Mouse (Mus musculus) kidney, postnatal 36 days (tissue): Measurements from ENCODE around the gene Vcp.

Source experiments
- DNase-seq, 2 experiments: peaks; one replicate each; pipeline ENCODE4 v3.0.0; 2021 to 2022; ENCODE audit warnings: mixed read lengths in 2 of 2

Gene Vcp

GRCm38 (mm10) chr4:42965039-42965719 is 35.1 kb downstream of the Vcp start:
- DNase-seq, result peak; percentile 37 to 64

GRCm38 (mm10) chr4:42963480-42963879 is 36.8 kb downstream of the Vcp start:
- peak in 1 of 2 experiments; percentile 50 for DNase-seq

GRCm38 (mm10) chr4:42961592-42961991 is 38.7 kb downstream of the Vcp start:
- DNase-seq, result peak; percentile 66 to 82

GRCm38 (mm10) chr4:42959382-42959781 is 40.9 kb downstream of the Vcp start:
- DNase-seq, result no peak

- DNase-seq, result no peak
These were observed 41.4 kb downstream of the Vcp start for GRCm38 (mm10) chr4:42958942-42959341.

- no peak for DNase-seq
These were observed 42.3 kb downstream of the Vcp start for GRCm38 (mm10) chr4:42957979-42958378.

- peak; percentile 40 to 58 for DNase-seq
These were observed 43.0 kb downstream of the Vcp start for GRCm38 (mm10) chr4:42957306-42957705.

- DNase-seq, result no peak
These were observed 43.7 kb downstream of the Vcp start for GRCm38 (mm10) chr4:42956581-42956980.

- DNase-seq, result no peak
These were observed 45.1 kb downstream of the Vcp start for GRCm38 (mm10) chr4:42955200-42955599.

GRCm38 (mm10) chr4:42954297-42954696 is 46.0 kb downstream of the Vcp start:
- peak; percentile 65 to 89 for DNase-seq

- DNase-seq, result peak; percentile 16 to 43
These were observed 46.7 kb downstream of the Vcp start for GRCm38 (mm10) chr4:42953435-42954094.

- DNase-seq, result no peak
These were observed 47.7 kb downstream of the Vcp start for GRCm38 (mm10) chr4:42952563-42952962.

- no peak for DNase-seq
These were observed 48.8 kb downstream of the Vcp start for GRCm38 (mm10) chr4:42951206-42952195.

GRCm38 (mm10) chr4:42950065-42950558 is 50.2 kb downstream of the Vcp start:
- DNase-seq, result peak; percentile 90 to 94

- peak; percentile 96 to 98 for DNase-seq
These were observed 50.6 kb downstream of the Vcp start, which contains the start of gene Dnajb5 for GRCm38 (mm10) chr4:42949676-42950051. Gene Dnajb5 (plus strand): TSS chr4:42949814.

- DNase-seq, result no peak
These were observed 51.1 kb downstream of the Vcp start for GRCm38 (mm10) chr4:42949051-42949675.

GRCm38 (mm10) chr4:42948527-42948926 is 51.8 kb downstream of the Vcp start:
- DNase-seq, result no peak

- no peak for DNase-seq
These were observed 53.5 kb downstream of the Vcp start for GRCm38 (mm10) chr4:42946733-42947290.

- DNase-seq, result peak; percentile 49 to 83
These were observed 54.4 kb downstream of the Vcp start for GRCm38 (mm10) chr4:42945952-42946351.

- no peak for DNase-seq
These were observed 54.9 kb downstream of the Vcp start for GRCm38 (mm10) chr4:42945445-42945844.

GRCm38 (mm10) chr4:42945043-42945442 is 55.3 kb downstream of the Vcp start:
- peak; percentile 28 to 70 for DNase-seq

- DNase-seq, result no peak
These were observed 56.1 kb downstream of the Vcp start for GRCm38 (mm10) chr4:42944185-42944584.
